8 mouse cellular contexts compared by ENCODE assay signal in genomic region chr8:56550558-56551360, GRCm38 (mm10). TPM values are rescaled to one million over a fixed set of nuclear protein-coding genes. Genes with fewer than 3 reads are reported as not detected.
DNase-seq lines count a peak whose midpoint lies in the region; ATAC-seq and TF ChIP-seq lines count a peak whose summit lies in the region.

TSS of gene Cep44 (minus strand) at chr8:56551047.
TSS of gene Fbxo8 (plus strand) at chr8:56551090.

- peak within 1 kb of the TSS; percentile 90 for H3K9ac ChIP-seq in heart, embryonic 12.5 days
- H3K9ac ChIP-seq in kidney, postnatal 0 days (ENCODE audit: low read depth, low read length), result peak within 1 kb of the TSS; percentile 74
- H3K9ac ChIP-seq in liver, embryonic 11.5 days (ENCODE audit: low read depth, low read length), result peak within 1 kb of the TSS; percentile 68
- H3K9ac ChIP-seq in stomach, embryonic 14.5 days (replicated peaks; ENCODE audit: low read depth, low read length), result peak within 1 kb of the TSS; percentile 72

- H3K27me3 ChIP-seq in heart, embryonic 12.5 days (replicated peaks), result no peaks in the 10 kb centered on the region
- H3K27me3 ChIP-seq in kidney, postnatal 0 days (ENCODE audit: insufficient read depth, low read length), result no peaks in the 10 kb centered on the region
- H3K27me3 ChIP-seq in liver, embryonic 11.5 days (replicated peaks; ENCODE audit: control insufficient read depth, insufficient read depth, low read length), result no peaks in the 10 kb centered on the region
- H3K27me3 ChIP-seq in stomach, embryonic 14.5 days (ENCODE audit: control insufficient read depth, insufficient read depth, low read length), result no peaks in the 10 kb centered on the region

- peak within 1 kb of the TSS; percentile 88 for H3K27ac ChIP-seq in heart, embryonic 12.5 days (ENCODE audit: poor library complexity, severe bottlenecking)
- peak within 1 kb of the TSS; percentile 92 for H3K27ac ChIP-seq in kidney, postnatal 0 days
- peak within 1 kb of the TSS; percentile 29 for H3K27ac ChIP-seq in liver, embryonic 11.5 days (ENCODE audit: low read depth, low read length)
- H3K27ac ChIP-seq in stomach, embryonic 14.5 days (ENCODE audit: low read length), result peak within 1 kb of the TSS; percentile 83

- peak within 1 kb of the TSS; percentile 79 for H3K4me3 ChIP-seq in heart, embryonic 12.5 days
- H3K4me3 ChIP-seq in kidney, postnatal 0 days (replicated peaks; ENCODE audit: low read depth, low read length), result peak within 1 kb of the TSS; percentile 83
- H3K4me3 ChIP-seq in liver, embryonic 11.5 days (ENCODE audit: low read depth, low read length), result peak within 1 kb of the TSS; percentile 84
- H3K4me3 ChIP-seq in stomach, embryonic 14.5 days (ENCODE audit: low read depth, low read length), result peak within 1 kb of the TSS; percentile 86

- DNase-seq in CD4-positive helper T cell, adult 2 months (ENCODE audit: low read depth, low spot score), result peak; percentile 92
- DNase-seq in brain, embryonic 18.5 days (ENCODE audit: low read depth, low spot score), result peak; percentile 83
- peak; percentile 94 for DNase-seq in kidney, postnatal 0 days (ENCODE audit: low spot score)
- DNase-seq in liver, embryonic 11.5 days (ENCODE audit: low spot score), result peak; percentile 80
- peak; percentile 94 for DNase-seq in naive thymus-derived CD4-positive, alpha-beta T cell, adult 2 months (ENCODE audit: low read depth)

- peak within 1 kb of the TSS; percentile 77 for H3K4me2 ChIP-seq in heart, embryonic 12.5 days
- H3K4me2 ChIP-seq in kidney, postnatal 0 days (ENCODE audit: low read length), result peak within 1 kb of the TSS; percentile 55
- peak within 1 kb of the TSS; percentile 87 for H3K4me2 ChIP-seq in liver, embryonic 11.5 days
- H3K4me2 ChIP-seq in stomach, embryonic 14.5 days (replicated peaks; ENCODE audit: low read depth, low read length), result peak within 1 kb of the TSS; percentile 61

- WGBS in heart, embryonic 12.5 days, result under 1% methylated on average over 53 of the region's 53 CpGs
- under 1% methylated on average over 53 of the region's 53 CpGs for WGBS in kidney, postnatal 0 days
- under 1% methylated on average over 53 of the region's 53 CpGs for WGBS in liver, embryonic 11.5 days
- under 1% methylated on average over 53 of the region's 53 CpGs for WGBS in stomach, embryonic 14.5 days

- TF ChIP-seq CTCF in kidney, postnatal 0 days (IDR thresholded peaks at IDR 0.05; ENCODE audit: low read depth), result no peak

- ATAC-seq in erythroid progenitor cell, adult 5-6 weeks (replicated peaks; ENCODE audit: low FRiP score, poor library complexity, severe bottlenecking), result peak; percentile 85
- peak; percentile 91 for ATAC-seq in heart, embryonic 12.5 days (ENCODE audit: insufficient number of reproducible peaks, low FRiP score)
- ATAC-seq in kidney, postnatal 0 days (replicated peaks; ENCODE audit: low FRiP score, low read depth), result peak; percentile 88
- peak; percentile 83 for ATAC-seq in liver, embryonic 11.5 days (replicated peaks; ENCODE audit: low FRiP score)
- ATAC-seq in stomach, embryonic 14.5 days (ENCODE audit: insufficient number of reproducible peaks, insufficient read depth, low FRiP score, low read depth), result peak; percentile 83

- peaks cover 5% of the 10 kb centered on the region; the same call in 1 of the 2 replicates for H3K36me3 ChIP-seq in heart, embryonic 12.5 days
- peaks cover 3% of the 10 kb centered on the region; the same call in 1 of the 2 replicates for H3K36me3 ChIP-seq in kidney, postnatal 0 days (ENCODE audit: insufficient read depth, low read length)
- no peaks in the 10 kb centered on the region; the same call in 1 of the 2 replicates for H3K36me3 ChIP-seq in liver, embryonic 11.5 days (ENCODE audit: control insufficient read depth, insufficient read depth, low read length)
- H3K36me3 ChIP-seq in stomach, embryonic 14.5 days (ENCODE audit: control insufficient read depth, insufficient read depth, low read length), result no peaks in the 10 kb centered on the region

- peaks cover 10% of the 10 kb centered on the region for H3K4me1 ChIP-seq in heart, embryonic 12.5 days (replicated peaks)
- H3K4me1 ChIP-seq in kidney, postnatal 0 days (replicated peaks; ENCODE audit: insufficient read depth, low read length), result 0 out of 2 replicates have a peak, but pooled peaks cover 3% of the 10 kb centered on the region
- H3K4me1 ChIP-seq in liver, embryonic 11.5 days (replicated peaks; ENCODE audit: control insufficient read depth, insufficient read depth, low read length), result peaks cover 11% of the 10 kb centered on the region
- peaks cover 6% of the 10 kb centered on the region for H3K4me1 ChIP-seq in stomach, embryonic 14.5 days (ENCODE audit: control insufficient read depth, insufficient read depth, low read length)

- H3K9me3 ChIP-seq in heart, embryonic 12.5 days (replicated peaks), result no peaks in the 10 kb centered on the region
- no peaks in the 10 kb centered on the region for H3K9me3 ChIP-seq in kidney, postnatal 0 days (replicated peaks; ENCODE audit: low read length)
- H3K9me3 ChIP-seq in liver, embryonic 11.5 days (ENCODE audit: control insufficient read depth, low read length), result no peaks in the 10 kb centered on the region
- H3K9me3 ChIP-seq in stomach, embryonic 14.5 days (ENCODE audit: control insufficient read depth, low read depth, low read length), result no peaks in the 10 kb centered on the region

RNA-seq across cellular contexts. Expression of gene Cep44, which starts in this region (rescaled TPM):
- total RNA-seq in erythroid progenitor cell, adult 5-6 weeks (2015; ENCODE audit: low replicate concordance), result 42.2 and 75.5 TPM in 2 replicates
- 40.4 and 49.5 TPM in 2 replicates for total RNA-seq in erythroid progenitor cell, adult 5-6 weeks (2017; ENCODE audit: low replicate concordance)
- 28.2 and 31.1 TPM in 2 replicates for polyA plus RNA-seq in heart, embryonic 12.5 days (2016; fragmentation: Nextera tagmentation; extraction: Ambion mirVana)
- 30.1 and 32.3 TPM in 2 replicates for polyA plus RNA-seq in kidney, postnatal 0 days (2015; fragmentation: Nextera tagmentation; extraction: Ambion mirVana)
- polyA plus RNA-seq in liver, embryonic 11.5 days (2014; fragmentation: Nextera tagmentation; extraction: Ambion mirVana), result 40.9 and 41.2 TPM in 2 replicates
- 40.5 and 41.8 TPM in 2 replicates for polyA plus RNA-seq in stomach, embryonic 14.5 days (2014; fragmentation: Nextera tagmentation; extraction: Ambion mirVana)

RNA-seq across cellular contexts. Expression of gene Fbxo8, which starts in this region (rescaled TPM):
- 35.2 and 43.6 TPM in 2 replicates for total RNA-seq in erythroid progenitor cell, adult 5-6 weeks (2015; ENCODE audit: low replicate concordance)
- 11.6 and 14.6 TPM in 2 replicates for total RNA-seq in erythroid progenitor cell, adult 5-6 weeks (2017; ENCODE audit: low replicate concordance)
- 40.7 and 42.0 TPM in 2 replicates for polyA plus RNA-seq in heart, embryonic 12.5 days (2016; fragmentation: Nextera tagmentation; extraction: Ambion mirVana)
- 56.7 and 58.8 TPM in 2 replicates for polyA plus RNA-seq in kidney, postnatal 0 days (2015; fragmentation: Nextera tagmentation; extraction: Ambion mirVana)
- polyA plus RNA-seq in liver, embryonic 11.5 days (2014; fragmentation: Nextera tagmentation; extraction: Ambion mirVana), result 55.4 and 57.2 TPM in 2 replicates
- polyA plus RNA-seq in stomach, embryonic 14.5 days (2014; fragmentation: Nextera tagmentation; extraction: Ambion mirVana), result 44.6 and 46.5 TPM in 2 replicates

Comparison
In these comparisons a context has a peak if more than half of its experiments do, and no peak if none do; other contexts are left out.
1. Peak in every context shown above with its lines: DNase-seq, ATAC-seq, H3K4me3 ChIP-seq and H3K27ac ChIP-seq.
2. H3K27ac ChIP-seq: peak in every context shown above with its lines; median percentile 92 in kidney, postnatal 0 days; 88 in heart, embryonic 12.5 days; 83 in stomach, embryonic 14.5 days; 29 in liver, embryonic 11.5 days.